Mouse (Mus musculus) limb, embryonic 14.5 days (tissue): Measurements from ENCODE around the gene Shb. TPM values are rescaled to one million over a fixed set of nuclear protein-coding genes. Genes with fewer than 3 reads are reported as not detected.
A peak's percentile ranks its signal among the peaks of the same experiment; 100 is the strongest.

Experiments
- ATAC-seq: fragments of 200-750 bp; cut with Nextera tagmentation; 2 replicates; pipeline ENCODE4 v1.8.0; 2017; ENCODE audit warnings: low read depth, moderate number of reproducible peaks, moderate TSS enrichment; ENCODE audit not compliant: low FRiP score
- DNase-seq: peaks from one replicate; pipeline ENCODE4 v3.0.0-alpha.2; 2015; ENCODE audit warnings: low spot score
- H3K27ac ChIP-seq: fragments of 300-500 bp; sonication (generic); replicated peaks from 2 replicates; pipeline ENCODE4 v1.5.1; 2014; ENCODE audit warnings: low read depth, mild to moderate bottlenecking, low read length, moderate library complexity, mixed read lengths
- H3K27me3 ChIP-seq: fragments of 300-500 bp; sonication (generic); 2 replicates; pipeline ENCODE4 v1.6.1; 2014; ENCODE audit warnings: low read length, mixed read lengths; ENCODE audit not compliant: control insufficient read depth, insufficient read depth
- H3K36me3 ChIP-seq: fragments of 300-500 bp; sonication (generic); 2 replicates; pipeline ENCODE4 v1.6.1; 2014; ENCODE audit warnings: mild to moderate bottlenecking, low read length, moderate library complexity, mixed read lengths; ENCODE audit not compliant: control insufficient read depth, insufficient read depth
- H3K4me1 ChIP-seq: fragments of 300-500 bp; sonication (generic); 2 replicates; pipeline ENCODE4 v1.6.1; 2014; ENCODE audit warnings: antibody characterized with exemption, low read length, mixed read lengths; ENCODE audit not compliant: control insufficient read depth, insufficient read depth
- H3K4me2 ChIP-seq: fragments of 300-500 bp; sonication (generic); replicated peaks from 2 replicates; pipeline ENCODE4 v1.6.1; 2014; ENCODE audit warnings: low read depth, mild to moderate bottlenecking, low read length, moderate library complexity; ENCODE audit not compliant: severe bottlenecking
- H3K4me3 ChIP-seq: fragments of 300-500 bp; sonication (generic); replicated peaks from 2 replicates; pipeline ENCODE4 v1.5.1; 2014; ENCODE audit warnings: low read length
- H3K9ac ChIP-seq: fragments of 300-500 bp; sonication (generic); 2 replicates; pipeline ENCODE4 v1.6.1; 2014; ENCODE audit warnings: mild to moderate bottlenecking, low read depth, low read length, moderate library complexity; ENCODE audit not compliant: severe bottlenecking
- H3K9me3 ChIP-seq: fragments of 300-500 bp; sonication (generic); 2 replicates; pipeline ENCODE4 v1.6.1; 2016; ENCODE audit warnings: low read length; ENCODE audit not compliant: control insufficient read depth
- POLR2A ChIP-seq: fragments of 200-500 bp; IDR thresholded peaks from 2 replicates; pipeline ENCODE4 v1.8.0; 2012; ENCODE audit warnings: inconsistent platforms, mild to moderate bottlenecking, moderate library complexity, borderline replicate concordance; ENCODE audit not compliant: insufficient read depth, insufficient read length; ENCODE audit errors: extremely low read depth
- WGBS: fragments of 180-500 bp; shearing (Covaris S2); extraction: QIAGEN DNeasy Blood & Tissue Kit; methylation state at CpG from one replicate; pipeline ENCODE4 v1.1.7; 2014; 5-methylcytosine and 5-hydroxymethylcytosine counted together
- polyA plus RNA-seq, 2 experiments: library from polyadenylated mRNA; depleted of rRNA in 1 of 2; stranded (reverse) in 1 of 2; unstranded in 1 of 2; fragments of >200 nt; fragmentation: Nextera tagmentation in 1 of 2; extraction: Ambion mirVana in 1 of 2; gene quantifications; 2 replicates each; pipeline versions ENCODE4 v1.2.1 to v1.2.3; 2012 to 2014

Gene Shb
- polyA plus RNA-seq, 2 experiments = 10.6 to 19.0 TPM

GRCm38 (mm10) chr4:45421519-45422260, 110.6 kb downstream of the Shb start:
- Histone ChIP-seq H3K27me3 (no peaks in the 10 kb centered on the region), H3K4me2 (no peak overlapping the region), H3K9me3 (no peaks in the 10 kb centered on the region), H3K4me1 (no peaks in the 10 kb centered on the region), H3K36me3 (no peaks in the 10 kb centered on the region), H3K9ac (no peak overlapping the region), H3K27ac (no peak overlapping the region), H3K4me3 (no peak overlapping the region)
- DNase-seq = no peak
- no peak for TF ChIP-seq POLR2A
- 73% methylated on average over 11 of the region's 11 CpGs for WGBS
- ATAC-seq = no peak

- H3K4me2 ChIP-seq = no peak overlapping the region
- 59% methylated on average over 3 of the region's 3 CpGs for WGBS
- H3K4me3 ChIP-seq = no peak overlapping the region
- no peak overlapping the region for H3K27ac ChIP-seq
- no peaks in the 10 kb centered on the region for H3K4me1 ChIP-seq
- no peak overlapping the region for H3K9ac ChIP-seq
- no peak for TF ChIP-seq POLR2A
- DNase-seq (no peak), ATAC-seq (no peak)
- no peaks in the 10 kb centered on the region for H3K9me3 ChIP-seq
- H3K27me3 ChIP-seq = no peaks in the 10 kb centered on the region
- H3K36me3 ChIP-seq = no peaks in the 10 kb centered on the region
Measured at GRCm38 (mm10) chr4:45420733-45421132, 111.5 kb downstream of the Shb start.

- ATAC-seq (no peak), DNase-seq (no peak)
- Histone ChIP-seq H3K4me3 (no peak overlapping the region), H3K4me1 (no peaks in the 10 kb centered on the region), H3K9ac (no peak overlapping the region), H3K27ac (no peak overlapping the region), H3K36me3 (no peaks in the 10 kb centered on the region), H3K27me3 (no peaks in the 10 kb centered on the region), H3K9me3 (no peaks in the 10 kb centered on the region), H3K4me2 (no peak overlapping the region)
- 77% methylated on average over 4 of the region's 4 CpGs for WGBS
- TF ChIP-seq POLR2A = no peak
Measured at GRCm38 (mm10) chr4:45419051-45419450, 113.2 kb downstream of the Shb start.

GRCm38 (mm10) chr4:45418229-45418950, 113.9 kb downstream of the Shb start:
- DNase-seq = peak; percentile 71
- H3K4me3 ChIP-seq = no peak overlapping the region
- ATAC-seq = peak; percentile 68; the same call in 1 of the 2 replicates
- H3K27me3 ChIP-seq = no peaks in the 10 kb centered on the region
- no peaks in the 10 kb centered on the region for H3K36me3 ChIP-seq
- 13% methylated on average over 11 of the region's 11 CpGs for WGBS
- H3K9me3 ChIP-seq = no peaks in the 10 kb centered on the region
- no peak overlapping the region for H3K9ac ChIP-seq
- TF ChIP-seq POLR2A = no peak
- no peak overlapping the region for H3K27ac ChIP-seq
- H3K4me2 ChIP-seq = 0 out of 2 replicates have a peak overlapping the region, but pooled peaks have one; percentile 13
- no peaks in the 10 kb centered on the region for H3K4me1 ChIP-seq

- Histone ChIP-seq H3K4me1 (no peaks in the 10 kb centered on the region), H3K27me3 (no peaks in the 10 kb centered on the region), H3K4me2 (no peak overlapping the region), H3K9me3 (no peaks in the 10 kb centered on the region), H3K9ac (no peak overlapping the region), H3K4me3 (no peak overlapping the region), H3K27ac (no peak overlapping the region), H3K36me3 (no peaks in the 10 kb centered on the region)
- no peak for DNase-seq
- WGBS = 80% methylated on average over 7 of the region's 7 CpGs
- TF ChIP-seq POLR2A = no peak
- ATAC-seq = no peak
Measured at GRCm38 (mm10) chr4:45416314-45416713, 116.0 kb downstream of the Shb start.
